Mouse (Mus musculus) spleen, adult 2 months (tissue): ENCODE data around the gene Nploc4.

ENCODE experiments used
- CTCF ChIP-seq: fragments of 200-500 bp; IDR thresholded peaks from 2 replicates; pipeline ENCODE4 v1.5.1; 2011; ENCODE audit warnings: mild to moderate bottlenecking, inconsistent platforms; ENCODE audit not compliant: insufficient read depth, insufficient read length, insufficient replicate concordance; ENCODE audit errors: extremely low read depth
- POLR2A ChIP-seq: fragments of 200-500 bp; IDR thresholded peaks from 2 replicates; pipeline ENCODE4 v1.6.1; 2011; ENCODE audit warnings: low read depth, low read length, inconsistent platforms

DNA sequence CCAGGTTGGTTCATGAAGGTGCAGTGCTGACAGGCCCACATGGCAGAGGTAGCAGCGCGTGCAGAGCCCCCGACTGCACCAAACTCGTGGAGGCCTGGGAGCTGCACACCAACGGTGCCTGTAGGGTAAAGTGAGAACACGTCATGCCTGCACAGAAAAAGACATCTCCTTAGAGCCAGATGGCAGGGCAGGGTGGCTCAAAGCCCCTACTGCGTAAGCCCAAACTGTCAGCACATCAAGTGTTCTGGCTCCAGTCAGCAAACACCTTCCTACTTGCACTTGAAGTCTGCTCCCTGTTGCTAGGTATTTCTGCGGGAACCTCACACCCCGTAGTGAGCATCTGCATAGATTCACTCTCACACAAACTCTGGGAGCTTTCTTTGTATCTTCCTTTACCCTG is 55.0 kb downstream of the Nploc4 start:
- TF ChIP-seq CTCF (no peak), POLR2A (no peak)
